Mouse (Mus musculus) A20 (cell line): ENCODE data around the gene Nampt.

Experiments
- DNase-seq: peaks from one replicate; pipeline ENCODE4 v3.0.0-alpha.2; 2011; ENCODE audit warnings: low read depth, low spot score

Nampt gene

GRCm38 (mm10) chr12:32819416-32819815 lies at the start of gene Nampt:
TSS of gene Nampt (plus strand) at chr12:32819545.
- no peak for DNase-seq

DNA sequence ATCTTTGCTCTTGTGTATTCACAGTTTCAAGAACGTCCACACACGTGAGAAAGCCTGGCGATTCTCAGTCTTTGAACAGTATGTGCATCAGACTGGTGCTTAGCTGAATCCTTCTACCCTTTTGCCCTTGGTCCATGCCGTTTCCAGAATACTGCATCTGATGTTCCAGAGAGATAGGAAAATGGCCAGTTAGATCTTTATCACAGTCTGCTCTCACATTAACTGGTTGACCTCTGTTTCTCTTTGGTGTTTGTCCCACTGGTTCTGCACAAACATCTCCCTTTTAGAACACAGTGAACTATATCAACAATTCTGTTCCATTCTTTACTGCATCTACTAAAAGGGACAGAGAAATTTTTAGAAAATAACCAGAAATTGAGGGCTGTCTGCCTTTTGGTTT lies 48.6 kb upstream of the Nampt start:
- no peak for DNase-seq

DNA sequence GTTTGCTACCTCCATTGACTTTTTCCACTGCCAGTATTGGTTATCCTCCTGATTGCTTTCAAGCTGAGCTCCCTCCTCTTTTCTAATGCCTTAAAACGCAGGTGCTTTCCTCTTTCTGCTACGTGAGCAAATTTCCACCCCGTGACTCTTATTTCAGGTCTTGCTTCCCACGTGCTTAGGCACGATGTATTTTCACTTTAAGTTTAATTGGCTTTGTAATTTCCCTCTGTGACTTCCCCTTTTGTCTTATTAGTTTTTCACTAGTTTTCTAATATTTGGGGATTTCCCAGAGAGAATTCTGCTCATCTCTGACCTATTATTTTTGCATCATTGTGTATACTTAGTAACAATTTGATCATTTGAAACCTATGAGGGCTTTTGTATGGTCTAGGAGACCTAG lies 44.8 kb upstream of the Nampt start:
- peak; percentile 72 for DNase-seq

- DNase-seq: no peak
Observed at GRCm38 (mm10) chr12:32789092-32789491, 30.3 kb upstream of the Nampt start.

DNA sequence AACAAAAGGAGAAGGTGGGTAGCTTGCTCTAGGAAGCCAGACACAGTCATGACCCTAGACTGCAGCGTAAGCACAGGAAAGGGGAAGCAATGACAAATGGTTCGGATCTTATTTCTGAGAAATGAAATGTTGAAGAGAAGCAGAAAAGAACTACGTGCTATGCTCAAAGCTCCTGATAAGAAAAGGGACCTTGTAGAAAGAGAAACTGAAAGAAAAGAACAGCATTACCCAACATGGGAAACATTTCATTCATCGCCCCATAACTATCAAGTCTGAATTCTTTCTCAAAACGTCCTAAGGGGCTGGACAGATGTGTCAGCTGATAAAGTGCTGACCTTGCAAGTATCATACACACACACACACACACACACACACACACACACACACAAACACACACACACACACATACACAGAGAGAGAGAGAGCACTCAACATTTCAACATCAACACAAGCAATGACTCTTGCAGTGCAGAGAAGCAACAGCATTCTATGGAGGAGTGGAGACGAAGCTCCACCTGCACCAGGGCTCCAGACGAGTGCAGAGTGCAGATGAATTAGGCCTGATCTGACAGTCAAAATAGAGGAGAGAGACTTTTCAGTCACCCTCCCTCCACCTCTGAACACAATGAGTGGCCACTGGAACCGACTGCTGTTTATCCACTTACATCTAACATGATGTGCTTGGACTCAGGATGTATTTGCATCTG lies 23.4 kb upstream of the Nampt start:
- no peak for DNase-seq

DNA sequence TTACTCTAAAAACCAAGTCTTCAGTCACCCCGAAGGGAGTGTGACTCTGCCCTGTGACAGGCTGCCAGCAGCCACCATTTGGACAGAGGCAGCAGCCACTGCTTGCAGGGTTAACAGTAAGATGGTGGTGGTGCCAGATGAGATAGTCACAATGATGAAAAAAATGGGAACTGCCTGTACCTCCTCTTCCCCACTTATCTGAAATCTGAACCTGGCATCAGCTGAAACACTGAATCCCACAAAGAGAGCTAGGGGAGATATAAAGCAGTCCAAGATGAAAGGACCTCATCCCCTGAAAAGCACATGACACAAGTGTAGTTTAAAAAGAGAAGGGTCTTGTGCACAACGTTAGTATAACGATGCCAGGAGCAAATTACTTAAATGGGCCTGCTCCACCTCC lies 21.9 kb upstream of the Nampt start:
- no peak for DNase-seq

DNA sequence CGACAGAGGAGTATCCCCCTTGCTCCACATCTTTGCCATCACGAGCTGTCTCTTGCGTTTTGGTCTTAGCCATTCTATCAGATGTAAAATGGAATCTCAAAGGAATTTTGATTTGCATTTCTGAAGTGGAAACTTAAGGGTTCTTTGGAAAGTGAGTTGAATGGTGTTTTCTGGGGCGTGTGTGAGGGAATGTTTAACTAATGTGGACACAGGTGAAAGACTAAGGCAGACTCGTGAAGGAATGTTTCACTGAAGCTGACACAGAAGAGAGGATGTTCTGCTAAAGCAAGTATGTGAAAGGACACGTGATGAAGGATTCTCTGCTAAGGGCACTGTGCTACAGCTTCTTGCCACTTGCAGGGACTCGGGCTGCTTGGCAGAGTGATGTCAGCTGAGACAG lies 18.3 kb upstream of the Nampt start:
- DNase-seq: no peak

DNA sequence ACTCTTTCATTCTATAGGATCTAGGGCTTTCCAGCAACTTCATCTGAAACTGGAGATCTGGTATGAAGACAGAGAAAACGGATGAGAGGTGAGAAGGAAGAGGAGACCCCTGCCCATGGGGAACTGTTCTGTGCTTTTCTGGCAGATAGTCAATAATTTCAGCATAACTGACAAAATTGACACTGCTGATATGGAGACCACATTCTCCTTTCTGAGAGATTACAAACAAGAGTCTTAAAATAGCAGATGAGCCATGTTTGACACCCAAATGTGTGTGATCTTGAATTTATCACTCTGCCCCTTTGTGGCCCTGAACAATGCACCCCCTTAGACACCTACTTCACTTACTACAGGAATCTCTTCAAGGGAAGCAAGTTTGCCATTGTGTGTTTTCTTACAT lies 13.8 kb upstream of the Nampt start:
- no peak for DNase-seq

DNA sequence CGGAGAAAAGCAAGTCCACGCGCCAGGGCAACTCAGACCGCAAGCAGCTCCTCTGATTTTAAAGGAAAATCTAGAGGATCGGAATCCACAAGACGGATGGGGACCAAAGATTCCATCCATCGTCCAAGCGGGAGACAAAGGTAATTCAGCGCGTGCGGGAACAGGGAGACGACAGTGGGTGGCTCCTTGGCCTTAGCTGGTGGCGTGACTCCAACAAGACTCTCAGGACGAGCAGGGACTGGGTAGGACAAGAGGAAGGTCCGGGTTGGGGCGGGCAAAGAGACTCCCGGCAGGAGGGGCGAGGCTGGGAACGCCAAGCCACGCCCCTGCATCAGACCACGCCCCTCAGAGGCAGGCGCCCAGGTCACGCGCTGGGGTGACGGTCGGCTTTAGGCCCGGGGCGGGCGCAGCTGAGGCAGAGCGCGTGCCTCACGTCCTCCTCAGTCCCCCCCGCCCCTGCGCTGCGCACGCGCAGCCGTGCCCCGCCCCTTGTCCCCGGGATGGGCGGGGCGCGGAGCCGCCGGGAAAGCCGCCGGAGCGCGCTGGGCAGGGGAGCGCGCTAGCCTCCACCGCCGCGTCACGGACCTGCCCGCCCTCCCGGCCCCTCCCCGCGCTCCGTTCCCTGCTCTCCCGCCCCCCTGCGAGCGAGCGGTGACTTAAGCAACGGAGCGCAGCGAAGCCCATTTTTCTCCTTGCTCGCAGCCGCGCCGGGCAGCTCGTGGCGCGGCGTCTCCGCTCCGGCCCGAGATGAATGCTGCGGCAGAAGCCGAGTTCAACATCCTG lies 669 bp downstream of the Nampt start:
- DNase-seq: peak; percentile 97

DNA sequence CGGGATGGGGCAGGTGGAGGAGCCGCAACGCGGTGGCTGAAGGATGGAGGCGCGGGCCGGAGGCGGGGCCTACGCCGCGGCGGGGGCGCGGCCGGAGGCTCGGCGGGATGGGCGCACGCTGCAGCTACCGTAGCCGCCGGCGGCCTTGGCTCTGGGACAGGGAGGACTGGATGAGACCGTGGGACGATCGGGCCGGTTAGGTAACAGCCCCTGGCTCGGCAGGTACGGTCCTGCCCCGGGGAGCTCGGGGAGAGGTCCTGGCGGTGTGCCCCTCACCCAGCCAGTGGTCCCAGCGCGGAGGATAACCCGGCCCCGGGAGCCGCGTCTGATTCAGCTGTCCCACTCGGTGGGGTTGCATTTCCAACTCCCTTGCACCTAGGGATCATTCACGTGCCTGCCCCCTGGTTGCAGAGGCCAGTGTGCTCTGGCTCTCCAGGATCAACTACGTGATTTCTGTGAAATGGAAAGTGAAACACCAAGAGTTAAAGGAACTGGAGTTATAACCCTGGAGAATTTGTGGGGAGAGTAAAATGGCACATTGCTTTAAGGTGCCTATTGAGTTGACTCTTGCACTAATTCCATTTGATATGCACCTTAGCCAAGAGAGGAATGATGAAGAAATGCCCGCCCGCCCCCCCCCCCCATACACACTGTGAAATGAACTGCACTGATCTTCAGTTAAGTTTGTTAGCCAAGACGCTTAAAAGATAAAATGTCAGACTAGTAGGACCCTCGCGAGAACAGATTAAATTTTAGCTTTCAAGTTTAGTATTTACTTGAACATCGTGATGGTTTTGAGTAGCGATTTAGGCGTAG lies 1.6 kb downstream of the Nampt start:
- DNase-seq: no peak

DNA sequence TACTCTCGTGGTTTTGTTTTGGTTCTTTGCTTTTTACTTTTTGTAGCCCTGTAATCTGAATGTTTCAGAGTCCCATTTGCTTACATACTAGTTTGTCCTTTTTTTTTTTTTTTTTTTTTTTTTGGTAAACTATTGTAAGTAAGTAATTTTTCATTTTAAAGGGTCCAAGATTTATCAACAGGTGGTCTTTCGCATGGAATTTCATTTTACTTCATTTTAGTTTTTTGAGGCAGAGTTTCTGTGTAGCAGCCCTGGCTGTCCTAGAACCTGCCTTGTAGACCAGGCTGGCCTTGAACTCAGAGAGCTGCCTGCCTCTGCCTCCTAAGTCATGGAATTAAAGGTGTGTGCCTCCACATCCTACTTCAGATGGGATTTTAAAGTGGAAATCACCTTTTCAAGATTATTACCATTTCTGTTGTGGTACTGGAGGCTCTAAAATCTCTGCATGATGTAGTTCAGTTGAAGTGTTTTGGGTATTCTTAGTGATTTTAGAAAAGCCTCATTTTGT lies 2.2 kb downstream of the Nampt start:
- no peak for DNase-seq

DNA sequence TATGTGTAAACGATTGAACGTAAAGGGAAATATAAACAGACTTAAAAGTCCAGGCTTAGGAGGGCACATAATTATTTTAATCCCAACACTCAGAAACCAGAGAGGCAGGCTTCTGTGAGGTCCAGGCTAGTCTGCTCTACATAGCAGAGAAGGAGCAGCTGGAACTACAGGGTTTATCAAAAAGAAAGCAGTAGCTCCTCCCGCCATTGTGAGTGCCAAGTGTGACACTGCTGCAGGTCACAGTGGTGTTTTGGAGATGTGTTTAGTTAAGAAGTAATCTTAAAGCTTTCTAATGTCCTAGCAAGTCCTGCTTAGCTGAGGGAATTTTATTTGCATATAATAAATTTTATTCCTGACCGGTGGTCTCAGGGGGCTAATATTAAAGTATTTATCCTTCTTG lies 2.7 kb downstream of the Nampt start:
- peak; percentile 13 for DNase-seq

- DNase-seq: no peak
Observed at GRCm38 (mm10) chr12:32824586-32824985, 5.2 kb downstream of the Nampt start.

DNA sequence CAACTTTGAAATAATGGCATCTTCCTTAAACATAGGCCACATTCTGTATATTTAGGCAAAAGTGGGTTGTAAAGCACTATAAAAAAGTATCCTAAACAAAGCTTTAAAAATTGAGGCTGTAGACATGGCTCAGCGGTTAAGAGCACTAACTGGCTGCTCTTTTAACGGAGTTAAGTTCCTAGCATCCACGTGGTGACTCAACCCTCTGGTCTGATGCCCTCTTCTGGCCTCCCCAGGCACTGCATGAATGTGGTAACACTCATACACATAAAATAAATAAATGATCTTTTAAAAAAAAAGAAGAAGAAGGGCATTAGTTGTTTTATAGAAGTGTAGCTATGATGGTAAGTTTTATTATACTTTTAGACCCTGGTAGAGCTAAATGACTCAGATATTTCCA lies 7.6 kb downstream of the Nampt start:
- DNase-seq: peak; percentile 80

DNA sequence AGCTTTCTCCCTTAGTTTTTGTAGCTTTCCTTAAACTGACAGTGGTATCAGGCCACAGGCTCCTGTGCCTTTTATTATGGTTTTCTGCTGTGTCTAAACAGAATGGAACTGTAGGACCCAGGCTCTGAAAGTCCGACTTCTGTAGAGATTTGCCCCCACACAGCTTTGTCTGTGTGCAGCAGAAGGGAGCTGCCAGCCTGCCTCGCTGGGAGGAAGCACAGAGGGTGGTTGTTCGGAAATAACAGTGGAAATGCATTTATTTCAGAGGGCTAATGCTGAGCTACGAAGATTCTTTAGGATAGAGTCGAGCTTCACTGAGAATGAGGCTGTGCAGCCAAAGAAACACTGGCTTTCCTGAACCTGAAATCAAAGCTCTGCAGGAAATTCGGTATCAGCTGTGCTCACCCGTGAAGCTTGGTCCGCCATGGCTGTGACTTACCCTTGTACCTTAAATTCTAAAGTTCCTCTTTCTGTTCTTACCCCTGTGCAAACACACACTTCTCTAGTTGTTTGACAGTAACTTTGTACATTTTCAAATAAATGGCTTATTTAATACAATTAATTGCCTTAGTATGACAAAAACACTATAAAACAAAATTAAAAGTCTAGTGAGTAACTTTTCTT lies 8.9 kb downstream of the Nampt start:
- DNase-seq: peak; percentile 77

- peak; percentile 61 for DNase-seq
Observed at GRCm38 (mm10) chr12:32829321-32830090, 10.2 kb downstream of the Nampt start.

- DNase-seq: no peak
Observed at GRCm38 (mm10) chr12:32832076-32832475, 12.7 kb downstream of the Nampt start.

DNA sequence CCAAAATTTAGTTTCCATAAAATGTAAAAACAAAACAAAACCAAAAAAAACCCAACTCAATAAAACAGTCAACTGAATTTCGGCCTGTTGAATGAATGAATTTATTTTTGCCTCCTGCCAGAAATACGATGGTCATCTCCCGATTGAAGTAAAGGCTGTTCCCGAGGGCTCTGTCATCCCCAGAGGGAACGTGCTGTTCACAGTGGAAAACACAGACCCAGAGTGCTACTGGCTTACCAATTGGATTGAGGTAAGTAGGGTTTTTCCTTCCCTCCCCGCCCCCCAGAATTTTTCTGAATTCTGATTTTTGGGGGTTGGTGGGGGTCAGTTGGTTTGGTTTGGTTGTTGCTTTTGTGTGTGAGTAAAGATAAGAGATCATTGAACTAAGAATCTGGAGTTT lies 15.4 kb downstream of the Nampt start:
- DNase-seq: no peak

DNA sequence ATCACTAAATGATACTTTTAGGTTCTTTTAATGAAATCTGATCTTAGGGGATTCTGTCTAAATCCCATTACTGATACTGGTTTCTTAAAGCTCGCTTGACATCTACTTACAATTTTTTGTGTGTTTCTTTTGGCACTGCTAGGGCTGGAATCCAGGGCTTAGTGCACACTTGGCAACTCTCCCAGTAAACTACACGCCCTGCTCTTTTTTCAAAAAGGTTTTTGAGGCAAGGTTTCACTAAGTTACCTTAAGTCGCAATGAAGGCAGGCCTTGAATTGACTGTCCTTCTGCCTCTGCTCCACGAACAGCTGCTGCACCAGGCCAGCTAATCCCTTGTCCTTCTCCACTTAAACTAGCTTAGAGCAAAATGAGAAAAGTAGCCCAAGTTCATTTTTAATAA lies 15.9 kb downstream of the Nampt start:
- no peak for DNase-seq

DNA sequence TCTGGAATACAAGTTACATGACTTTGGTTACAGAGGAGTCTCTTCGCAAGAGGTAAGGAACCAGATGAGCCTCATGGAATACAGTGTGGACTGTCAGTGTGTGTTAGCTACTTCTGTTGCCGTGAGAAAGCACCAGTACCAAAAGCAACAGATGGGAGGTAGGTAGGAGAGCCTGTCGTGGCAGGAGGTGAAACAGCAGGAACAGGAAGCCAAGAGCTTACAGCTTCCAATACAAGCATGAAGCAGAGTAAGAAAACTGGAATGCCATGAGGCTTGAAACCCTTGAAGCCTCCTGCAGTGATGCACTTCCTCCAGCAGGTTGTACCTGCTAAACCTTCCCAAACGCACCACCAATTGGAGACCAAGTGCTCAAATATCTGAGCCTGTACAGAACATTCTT lies 19.1 kb downstream of the Nampt start:
- no peak for DNase-seq

- no peak for DNase-seq
Observed at GRCm38 (mm10) chr12:32838954-32839353, 19.6 kb downstream of the Nampt start.
